Mouse (Mus musculus) thymus, adult 2 months (tissue): ENCODE results near the gene Defb3. TPM values are rescaled to one million over a fixed set of nuclear protein-coding genes. Genes with fewer than 3 reads are reported as not detected.
"Not testable (repeated sequence)": the region's sequence is repeated elsewhere in the genome, so short reads cannot be mapped to it uniquely, and the experiment has no call there.

ENCODE experiments used
- DNase-seq: peaks from one replicate; pipeline ENCODE4 v3.0.0; 2021
- H3K27ac ChIP-seq: fragments of 200-500 bp; 2 replicates; pipeline ENCODE4 v1.5.1; 2012; ENCODE audit warnings: low read length, control low read depth; ENCODE audit not compliant: control insufficient read depth, insufficient read depth
- H3K27me3 ChIP-seq: fragments of 200-500 bp; 2 replicates; pipeline ENCODE4 v1.6.1; 2012; ENCODE audit warnings: mild to moderate bottlenecking, low read length, moderate library complexity, mixed read lengths; ENCODE audit not compliant: control insufficient read depth, insufficient read depth
- H3K36me3 ChIP-seq: fragments of 200-500 bp; 2 replicates; pipeline ENCODE4 v1.6.1; 2012; ENCODE audit warnings: mild to moderate bottlenecking, low read length, moderate library complexity; ENCODE audit not compliant: control insufficient read depth, insufficient read depth
- H3K4me1 ChIP-seq: fragments of 200-500 bp; replicated peaks from 2 replicates; pipeline ENCODE4 v1.6.1; 2012; ENCODE audit warnings: low read length; ENCODE audit not compliant: control insufficient read depth, insufficient read depth
- H3K4me3 ChIP-seq: fragments of 200-500 bp; 2 replicates; pipeline ENCODE4 v1.5.1; 2012; ENCODE audit warnings: mild to moderate bottlenecking, low read length, control low read depth, moderate library complexity; ENCODE audit not compliant: control insufficient read depth, insufficient read depth
- CTCF ChIP-seq: fragments of 200-500 bp; IDR thresholded peaks from 2 replicates; pipeline ENCODE4 v1.5.1; 2012; ENCODE audit warnings: mild to moderate bottlenecking, control low read depth, low read length, moderate library complexity, borderline replicate concordance; ENCODE audit not compliant: control insufficient read depth, poor library complexity, insufficient read depth; ENCODE audit errors: extremely low read depth
- POLR2A ChIP-seq: fragments of 200-500 bp; IDR thresholded peaks from 2 replicates; pipeline ENCODE4 v1.6.1; 2012; ENCODE audit warnings: mild to moderate bottlenecking, low read length, control low read depth, moderate library complexity; ENCODE audit not compliant: control insufficient read depth, poor library complexity, insufficient read depth; ENCODE audit errors: extremely low read depth
- WGBS: fragments of 180-500 bp; shearing (Covaris S2); methylation state at CpG from one replicate; pipeline ENCODE4 v1.1.7; 2018; 5-methylcytosine and 5-hydroxymethylcytosine counted together
- polyA plus RNA-seq: library from polyadenylated mRNA; depleted of rRNA; stranded (reverse); fragments of >200 nt; gene quantifications from 2 replicates; pipeline ENCODE4 v1.2.3, GENCODE M21; 2012; rRNA removed

The Defb3 gene
- not detected in 2 replicates for polyA plus RNA-seq

DNA sequence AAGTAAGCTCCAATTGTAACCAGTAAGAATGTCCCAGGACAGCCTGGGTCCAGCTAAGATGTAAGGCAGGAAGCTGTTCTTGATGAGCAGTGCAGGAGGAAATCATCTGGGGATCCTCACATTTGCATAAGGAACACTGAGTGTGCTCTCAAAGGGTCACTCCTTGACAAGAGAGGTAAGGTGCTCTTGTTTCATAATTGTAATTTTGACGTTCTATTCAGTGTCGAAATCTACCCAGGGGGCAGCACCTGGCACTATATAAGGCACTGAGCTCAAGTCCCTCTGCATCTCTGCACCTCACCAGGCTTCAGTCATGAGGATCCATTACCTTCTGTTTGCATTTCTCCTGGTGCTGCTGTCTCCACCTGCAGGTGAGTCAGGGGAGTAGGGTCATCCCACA is at the start of gene Defb3:
Gene Defb3, plus strand, starts transcription at position 301 of the 400 bp plus-strand sequence.
- H3K4me3 ChIP-seq, H3K36me3 ChIP-seq, H3K27ac ChIP-seq, H3K27me3 ChIP-seq, H3K4me1 ChIP-seq, DNase-seq: not testable (repeated sequence)
- WGBS: 59% methylated on average over 2 of the region's 2 CpGs

DNA sequence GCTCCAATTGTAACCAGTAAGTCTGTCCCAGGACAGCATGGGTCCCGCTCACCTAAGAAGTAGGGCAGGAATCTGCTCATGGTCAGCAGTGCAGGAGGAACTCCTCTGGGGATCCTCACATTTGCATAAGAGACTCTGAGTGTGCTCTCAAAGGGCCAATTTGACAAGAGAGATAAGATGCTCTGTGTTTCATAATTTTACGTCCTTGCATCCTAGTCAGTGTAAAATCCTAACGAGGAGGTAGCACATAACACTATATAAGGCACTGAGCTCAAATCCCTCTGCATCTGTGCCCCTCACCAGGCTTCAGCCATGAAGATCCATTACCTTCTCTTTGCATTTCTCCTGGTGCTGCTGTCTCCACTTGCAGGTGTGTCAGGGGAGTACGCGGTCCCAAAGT is 45.9 kb upstream of the Defb3 start, which contains the start of gene Defb5:
Gene Defb5, plus strand, starts transcription at position 301 of the 400 bp plus-strand sequence.
- 96% methylated on average over 5 of the region's 5 CpGs for WGBS
- TF ChIP-seq POLR2A (no peak), CTCF (no peak)
- Histone ChIP-seq H3K27ac (no peak within 1 kb of the TSS), H3K36me3 (no peaks in the 10 kb centered on the region), H3K27me3 (no peaks in the 10 kb centered on the region), H3K4me1 (no peaks in the 10 kb centered on the region), H3K4me3 (no peak within 1 kb of the TSS)
- no peak for DNase-seq

DNA sequence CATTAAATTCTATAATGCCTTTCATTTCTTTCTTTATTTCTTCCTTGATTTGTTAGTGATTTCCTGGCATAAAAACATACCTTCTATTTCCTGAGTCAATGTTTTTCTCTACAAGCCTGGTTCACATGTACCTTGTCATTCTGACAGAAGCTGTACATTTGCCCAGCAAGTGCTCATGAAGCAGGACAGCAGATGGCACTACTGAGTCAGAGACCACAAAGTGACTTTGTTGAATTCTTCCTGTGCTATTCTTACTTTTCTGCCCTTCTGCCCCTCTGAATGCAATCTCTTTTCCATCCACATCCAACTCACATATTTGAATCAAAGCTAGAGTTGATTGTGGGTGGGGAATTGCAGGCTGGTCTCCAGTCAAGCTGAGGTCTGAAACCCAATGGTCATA is 35.0 kb upstream of the Defb3 start:
- Histone ChIP-seq H3K4me1 (no peaks in the 10 kb centered on the region), H3K27me3 (no peaks in the 10 kb centered on the region), H3K4me3 (no peak overlapping the region), H3K27ac (no peak overlapping the region), H3K36me3 (no peaks in the 10 kb centered on the region)
- DNase-seq: no peak
- no peak for TF ChIP-seq POLR2A
- no peak for TF ChIP-seq CTCF

DNA sequence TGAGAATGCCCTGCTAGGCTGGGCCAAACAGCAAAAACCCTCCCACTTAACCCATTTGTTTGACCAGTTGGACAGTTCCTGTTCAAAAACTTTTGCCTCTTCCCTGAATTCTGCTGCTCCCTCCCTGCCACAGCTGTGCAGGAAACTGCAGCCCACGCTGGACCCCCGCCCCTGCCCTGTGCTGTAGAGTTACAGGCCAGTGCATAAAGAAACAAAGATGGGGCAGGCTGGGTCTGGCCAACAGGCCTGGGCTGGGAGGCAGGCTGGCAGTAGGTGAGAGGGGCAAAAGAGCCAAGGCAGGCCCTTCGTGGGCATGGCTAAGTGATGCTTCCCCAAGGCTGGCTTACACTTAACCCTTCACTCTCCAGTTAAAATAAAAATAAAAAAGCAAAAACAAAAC is 33.5 kb upstream of the Defb3 start:
- no peaks in the 10 kb centered on the region for H3K27me3 ChIP-seq
- no peak overlapping the region for H3K27ac ChIP-seq
- WGBS: 39% methylated on average over 3 of the region's 3 CpGs
- TF ChIP-seq CTCF: no peak
- no peak for TF ChIP-seq POLR2A
- H3K36me3 ChIP-seq: no peaks in the 10 kb centered on the region
- no peak overlapping the region for H3K4me3 ChIP-seq
- no peak for DNase-seq
- H3K4me1 ChIP-seq: no peaks in the 10 kb centered on the region

DNA sequence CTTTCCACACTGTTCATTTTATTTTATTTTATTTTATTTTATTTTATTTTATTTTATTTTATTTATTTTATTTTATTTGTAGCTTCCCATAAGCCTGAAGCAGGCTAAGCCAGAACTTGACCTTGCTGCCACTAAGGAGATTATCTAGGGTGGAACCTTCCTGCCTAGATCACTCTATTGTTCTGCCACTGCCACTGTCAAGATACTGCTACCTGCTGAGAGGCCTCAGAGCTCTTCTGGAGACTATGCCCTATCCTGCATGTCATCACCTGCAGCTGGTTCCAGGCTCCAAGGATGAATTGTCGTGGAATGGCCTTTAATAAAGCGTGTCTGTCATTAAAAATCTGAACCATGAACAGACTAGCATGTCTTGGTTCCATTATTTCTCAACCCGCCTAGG is 5.2 kb downstream of the Defb3 start:
- not testable (repeated sequence) for H3K4me1 ChIP-seq, H3K27me3 ChIP-seq, DNase-seq, H3K4me3 ChIP-seq, H3K36me3 ChIP-seq, H3K27ac ChIP-seq
- WGBS: 66% methylated on average over 3 of the region's 3 CpGs

DNA sequence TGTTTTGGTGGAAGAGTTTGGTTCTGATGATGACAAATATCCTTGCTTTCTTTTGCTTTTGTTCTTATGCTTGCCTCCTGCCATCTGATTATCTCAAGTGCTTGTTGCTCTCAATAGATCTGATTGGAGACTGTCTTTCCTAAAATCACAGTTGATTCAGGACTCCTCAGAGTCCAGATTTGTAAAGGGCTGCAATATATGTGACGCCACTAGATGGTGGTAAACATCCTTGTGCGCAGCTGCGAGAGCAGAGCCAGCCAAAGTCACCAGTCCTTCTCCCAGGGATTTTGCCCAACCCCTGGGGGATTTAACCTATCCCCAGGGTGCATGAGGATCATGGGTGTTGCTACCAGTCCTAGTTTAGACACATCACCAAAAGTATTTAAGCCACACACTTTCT is 38.7 kb downstream of the Defb3 start:
- H3K4me3 ChIP-seq: no peak overlapping the region
- no peak for DNase-seq
- 11% methylated on average over 3 of the region's 3 CpGs for whole genome bisulfite sequencing
- no peaks in the 10 kb centered on the region for H3K27me3 ChIP-seq
- no peak overlapping the region for H3K27ac ChIP-seq
- TF ChIP-seq CTCF (no peak), POLR2A (no peak)
- no peaks in the 10 kb centered on the region for H3K4me1 ChIP-seq
- no peaks in the 10 kb centered on the region for H3K36me3 ChIP-seq

Other genes starting within 250 kb of the Defb3 start
- not detected in 2 replicates for gene Defb39, start 228.6 kb upstream of the Defb3 start, polyA plus RNA-seq
- not detected in 2 replicates for gene Defb12, start 178.5 kb upstream of the Defb3 start, polyA plus RNA-seq
- not detected in 2 replicates for gene Defb34, start 169.6 kb upstream of the Defb3 start, polyA plus RNA-seq
- not detected in 2 replicates for gene Gm45826, start 152.6 kb upstream of the Defb3 start, polyA plus RNA-seq
- gene Defb14, start 99.0 kb upstream of the Defb3 start, polyA plus RNA-seq: not detected in 2 replicates
- not detected in 2 replicates for gene Defb4, start 94.7 kb upstream of the Defb3 start, polyA plus RNA-seq
- 19.6 and 32.1 TPM in 2 replicates for gene Defb6, start 67.9 kb upstream of the Defb3 start, polyA plus RNA-seq
- not detected in 2 replicates for gene Defb46, start 53.4 kb upstream of the Defb3 start, polyA plus RNA-seq
- gene Defb5, start 45.8 kb upstream of the Defb3 start, polyA plus RNA-seq: not detected in 2 replicates
- not detected in 2 replicates for gene Defb8, start 154.2 kb downstream of the Defb3 start, polyA plus RNA-seq
- gene Defb7, start 201.7 kb downstream of the Defb3 start, polyA plus RNA-seq: not detected in 2 replicates